Mouse (Mus musculus) MEL (cell line): ENCODE measurements around the gene Cxcl17. TPM values are rescaled to one million over a fixed set of nuclear protein-coding genes. Genes with fewer than 3 reads are reported as not detected.

ENCODE experiments used
- DNase-seq: peaks from one replicate; pipeline ENCODE4 v3.0.0; 2011; ENCODE audit warnings: low read depth, low spot score
- H3K27ac ChIP-seq: 2 replicates; pipeline ENCODE4 v1.5.1; 2012; ENCODE audit warnings: low read depth, mild to moderate bottlenecking, control low read depth, low read length, moderate library complexity; ENCODE audit not compliant: control insufficient read depth
- H3K27me3 ChIP-seq, 2 experiments: fragments of 150-350 bp in 1 of 2; sonication (generic) in 1 of 2; 2 replicates each; pipeline ENCODE4 v1.6.1; 2012; ENCODE audit warnings: low read length in 2 of 2, mild to moderate bottlenecking in 2 of 2, improper control_type of control experiment in 1 of 2, moderate library complexity in 1 of 2; ENCODE audit not compliant: insufficient read depth in 2 of 2, control insufficient read depth in 1 of 2
- H3K36me3 ChIP-seq, 2 experiments: 2 replicates each; pipeline ENCODE4 v1.6.1; 2012 to 2014; ENCODE audit warnings: low read length in 2 of 2, improper control_type of control experiment in 1 of 2, inconsistent platforms in 1 of 2, mild to moderate bottlenecking in 1 of 2; ENCODE audit not compliant: insufficient read depth in 2 of 2, control insufficient read depth in 1 of 2
- H3K4me1 ChIP-seq, 2 experiments: fragments of 150-350 bp in 1 of 2; sonication (generic) in 1 of 2; 2 replicates each; pipeline ENCODE4 v1.6.1; 2012; ENCODE audit warnings: low read length in 2 of 2, improper control_type of control experiment in 1 of 2, mild to moderate bottlenecking in 1 of 2; ENCODE audit not compliant: insufficient read depth in 2 of 2, control insufficient read depth in 1 of 2
- H3K4me3 ChIP-seq, 2 experiments: fragments of 150-350 bp in 1 of 2; sonication (generic) in 1 of 2; 2 replicates each; pipeline ENCODE4 v1.5.1; 2012; ENCODE audit warnings: low read depth in 2 of 2, low read length in 2 of 2, mild to moderate bottlenecking in 2 of 2, moderate library complexity in 2 of 2, control low read depth in 1 of 2, improper control_type of control experiment in 1 of 2; ENCODE audit not compliant: control insufficient read depth in 1 of 2, insufficient read depth in 1 of 2
- H3K79me2 ChIP-seq: 2 replicates; pipeline ENCODE4 v1.6.1; 2012; ENCODE audit warnings: mild to moderate bottlenecking, low read length, moderate library complexity; ENCODE audit not compliant: control insufficient read depth, poor library complexity, insufficient read depth
- H3K9ac ChIP-seq: 2 replicates; pipeline ENCODE4 v1.6.1; 2012; ENCODE audit warnings: low read depth, mild to moderate bottlenecking, control low read depth, low read length, moderate library complexity; ENCODE audit not compliant: control insufficient read depth, poor library complexity, severe bottlenecking
- H3K9me3 ChIP-seq: fragments of 150-350 bp; sonication (generic); replicated peaks from 2 replicates; pipeline ENCODE4 v1.6.1; 2012; ENCODE audit warnings: mild to moderate bottlenecking, low read length, improper control_type of control experiment, moderate library complexity; ENCODE audit not compliant: insufficient read depth
- BHLHE40 ChIP-seq: IDR thresholded peaks from 2 replicates; pipeline ENCODE4 v1.6.1; 2012; ENCODE audit warnings: low read depth, mild to moderate bottlenecking, inconsistent platforms, low read length, improper control_type of control experiment, borderline replicate concordance
- CHD1 ChIP-seq: IDR thresholded peaks from 2 replicates; pipeline ENCODE4 v1.6.1; 2012; ENCODE audit warnings: low read depth, mild to moderate bottlenecking, inconsistent platforms, low read length, improper control_type of control experiment
- CHD2 ChIP-seq: IDR thresholded peaks from 2 replicates; pipeline ENCODE4 v1.6.1; 2011; ENCODE audit warnings: low read length, improper control_type of control experiment
- CTCF ChIP-seq, 3 experiments: IDR thresholded peaks in 2 of 3; conservative IDR thresholded peaks in 1 of 3; 2 replicates each; pipeline ENCODE4 v1.5.1; 2011 to 2012; ENCODE audit warnings: low read length in 3 of 3, low read depth in 2 of 3, mild to moderate bottlenecking in 2 of 3, improper control_type of control experiment in 1 of 3, inconsistent platforms in 1 of 3, mixed read lengths in 1 of 3, moderate library complexity in 1 of 3; ENCODE audit not compliant: control insufficient read depth in 1 of 3, insufficient read depth in 1 of 3, poor library complexity in 1 of 3, severe bottlenecking in 1 of 3
- E2F4 ChIP-seq: IDR thresholded peaks from 2 replicates; pipeline ENCODE4 v1.6.1; 2011; ENCODE audit warnings: low read depth, low read length, improper control_type of control experiment, borderline replicate concordance
- ELF1 ChIP-seq: IDR thresholded peaks from 2 replicates; pipeline ENCODE4 v1.6.1; 2014; ENCODE audit warnings: low read depth, mild to moderate bottlenecking, inconsistent platforms, low read length, improper control_type of control experiment, moderate library complexity
- ETS1 ChIP-seq: IDR thresholded peaks from 2 replicates; pipeline ENCODE4 v1.6.1; 2012; ENCODE audit warnings: low read depth, mild to moderate bottlenecking, inconsistent platforms, low read length, improper control_type of control experiment, moderate library complexity
- HCFC1 ChIP-seq: IDR thresholded peaks from 2 replicates; pipeline ENCODE4 v1.6.1; 2012; ENCODE audit warnings: low read depth, mild to moderate bottlenecking, inconsistent platforms, low read length, improper control_type of control experiment, moderate library complexity
- JUND ChIP-seq: IDR thresholded peaks from 2 replicates; pipeline ENCODE4 v1.6.1; 2011; ENCODE audit warnings: low read depth, mild to moderate bottlenecking, improper control_type of control experiment, low read length
- KAT2A ChIP-seq: conservative IDR thresholded peaks from 2 replicates; pipeline ENCODE4 v1.6.1; 2012; ENCODE audit warnings: low read depth, low read length, improper control_type of control experiment, inconsistent platforms
- MAFK ChIP-seq: IDR thresholded peaks from 2 replicates; pipeline ENCODE4 v1.6.1; 2011; ENCODE audit warnings: low read depth, mild to moderate bottlenecking, low read length, improper control_type of control experiment, borderline replicate concordance
- MXI1 ChIP-seq: IDR thresholded peaks from 2 replicates; pipeline ENCODE4 v1.6.1; 2011; ENCODE audit warnings: mild to moderate bottlenecking, low read depth, low read length, improper control_type of control experiment
- MYB ChIP-seq: IDR thresholded peaks from 2 replicates; pipeline ENCODE4 v1.6.1; 2011; ENCODE audit warnings: mild to moderate bottlenecking, low read depth, low read length, improper control_type of control experiment
- MYC ChIP-seq: IDR thresholded peaks from 2 replicates; pipeline ENCODE4 v1.6.1; 2011; ENCODE audit warnings: low read depth, mild to moderate bottlenecking, low read length, improper control_type of control experiment, moderate library complexity
- NELFE ChIP-seq: IDR thresholded peaks from 2 replicates; pipeline ENCODE4 v1.6.1; 2011; ENCODE audit warnings: low read depth, low read length, improper control_type of control experiment
- NRF1 ChIP-seq: IDR thresholded peaks from 2 replicates; pipeline ENCODE4 v1.6.1; 2014; ENCODE audit warnings: low read depth, mild to moderate bottlenecking, inconsistent platforms, low read length, improper control_type of control experiment, moderate library complexity; ENCODE audit not compliant: poor library complexity, insufficient read depth, severe bottlenecking
- POLR2A ChIP-seq, 2 experiments: IDR thresholded peaks; 2 replicates each; pipeline ENCODE4 v1.6.1; 2011 to 2012; ENCODE audit warnings: low read length in 2 of 2, mild to moderate bottlenecking in 2 of 2, control low read depth in 1 of 2, improper control_type of control experiment in 1 of 2, low read depth in 1 of 2, moderate library complexity in 1 of 2; ENCODE audit not compliant: control insufficient read depth in 1 of 2, insufficient read depth in 1 of 2, poor library complexity in 1 of 2
- POLR2AphosphoS2 ChIP-seq: IDR thresholded peaks from 2 replicates; pipeline ENCODE4 v1.6.1; 2011; ENCODE audit warnings: low read length, improper control_type of control experiment
- RCOR1 ChIP-seq: IDR thresholded peaks from 2 replicates; pipeline ENCODE4 v1.6.1; 2012; ENCODE audit warnings: low read depth, mild to moderate bottlenecking, inconsistent platforms, low read length, improper control_type of control experiment
- SIN3A ChIP-seq: IDR thresholded peaks from 2 replicates; pipeline ENCODE4 v1.6.1; 2012; ENCODE audit warnings: low read length, improper control_type of control experiment, inconsistent platforms
- TBP ChIP-seq: IDR thresholded peaks from 2 replicates; pipeline ENCODE4 v1.8.0; 2011; ENCODE audit warnings: low read depth, low read length, improper control_type of control experiment
- TCF12 ChIP-seq: IDR thresholded peaks from 2 replicates; pipeline ENCODE4 v1.6.1; 2014; ENCODE audit warnings: low read depth, mild to moderate bottlenecking, inconsistent platforms, low read length, improper control_type of control experiment, moderate library complexity
- USF2 ChIP-seq, 2 experiments: IDR thresholded peaks; 2 replicates each; pipeline ENCODE4 v1.6.1; 2011 to 2012; ENCODE audit warnings: improper control_type of control experiment in 2 of 2, low read length in 2 of 2, borderline replicate concordance in 1 of 2, inconsistent platforms in 1 of 2, low read depth in 1 of 2, mild to moderate bottlenecking in 1 of 2; ENCODE audit not compliant: insufficient read depth in 1 of 2
- ZKSCAN1 ChIP-seq: IDR thresholded peaks from 2 replicates; pipeline ENCODE4 v1.6.1; 2012; ENCODE audit warnings: low read depth, mild to moderate bottlenecking, inconsistent platforms, low read length, improper control_type of control experiment, moderate library complexity
- ZNF384 ChIP-seq: IDR thresholded peaks from 2 replicates; pipeline ENCODE4 v1.6.1; 2012; ENCODE audit warnings: low read depth, mild to moderate bottlenecking, inconsistent platforms, low read length, improper control_type of control experiment
- polyA plus RNA-seq, 2 experiments: library from polyadenylated mRNA; stranded (reverse) in 1 of 2; unstranded in 1 of 2; fragments of >175 nt in 1 of 2; fragments of >200 nt in 1 of 2; gene quantifications; 2 replicates each; pipeline versions ENCODE4 v1.2.1 to v1.2.4; 2012; ENCODE audit warnings: low replicate concordance in 2 of 2, low read depth in 1 of 2; ENCODE audit not compliant: insufficient read length in 2 of 2, insufficient read depth in 1 of 2, missing spikeins in 1 of 2
- total RNA-seq: library from RNA; depleted of rRNA; stranded (reverse); fragments of 300-350 nt; gene quantifications from 2 replicates; pipeline ENCODE4 v1.2.3, GENCODE M21; 2012

The Cxcl17 gene
- total and polyA plus RNA-seq, 3 experiments, result not detected

DNA sequence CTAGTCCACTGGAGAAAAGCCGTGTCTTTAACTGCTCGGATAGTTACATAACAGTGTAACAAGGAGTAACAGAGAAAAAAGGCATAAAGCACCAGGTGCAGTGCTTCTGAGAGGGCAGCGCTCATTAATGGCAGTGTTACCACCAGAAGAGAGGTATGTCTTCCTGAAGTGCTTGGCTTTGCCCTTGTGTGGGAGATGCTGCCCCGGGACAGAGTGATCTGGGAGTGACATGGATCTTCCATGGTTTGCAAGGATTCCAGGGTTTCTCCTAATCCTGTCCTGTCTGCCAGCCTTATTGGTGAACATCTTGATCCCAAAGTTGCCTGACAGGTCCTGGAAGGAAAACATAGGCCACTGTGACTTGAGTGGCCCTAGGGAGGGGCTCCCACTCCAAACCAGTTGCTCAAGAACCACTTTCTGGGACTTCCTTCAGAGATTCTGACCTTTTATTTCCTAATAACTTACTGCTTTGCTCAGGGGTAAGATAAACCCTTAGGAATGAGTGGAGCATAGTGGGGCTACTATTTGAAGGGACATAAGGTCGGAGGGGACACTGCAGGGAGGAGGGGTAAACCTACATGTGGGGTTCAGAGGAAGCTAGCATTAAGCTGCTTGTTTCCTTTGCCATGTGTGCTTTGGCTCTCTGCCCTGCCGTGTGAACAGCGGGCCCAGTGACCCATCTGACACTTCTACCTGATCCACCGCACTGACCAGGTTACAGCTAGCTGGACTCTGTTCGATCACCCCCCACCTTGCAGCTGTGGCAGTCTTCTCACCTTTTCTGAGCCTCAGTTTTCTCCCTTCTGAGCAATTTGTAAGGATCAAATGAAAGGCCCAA, 27.5 kb upstream of the Cxcl17 start:
- no peak for DNase-seq
- no peaks in the 10 kb centered on the region for H3K27me3 ChIP-seq

DNA sequence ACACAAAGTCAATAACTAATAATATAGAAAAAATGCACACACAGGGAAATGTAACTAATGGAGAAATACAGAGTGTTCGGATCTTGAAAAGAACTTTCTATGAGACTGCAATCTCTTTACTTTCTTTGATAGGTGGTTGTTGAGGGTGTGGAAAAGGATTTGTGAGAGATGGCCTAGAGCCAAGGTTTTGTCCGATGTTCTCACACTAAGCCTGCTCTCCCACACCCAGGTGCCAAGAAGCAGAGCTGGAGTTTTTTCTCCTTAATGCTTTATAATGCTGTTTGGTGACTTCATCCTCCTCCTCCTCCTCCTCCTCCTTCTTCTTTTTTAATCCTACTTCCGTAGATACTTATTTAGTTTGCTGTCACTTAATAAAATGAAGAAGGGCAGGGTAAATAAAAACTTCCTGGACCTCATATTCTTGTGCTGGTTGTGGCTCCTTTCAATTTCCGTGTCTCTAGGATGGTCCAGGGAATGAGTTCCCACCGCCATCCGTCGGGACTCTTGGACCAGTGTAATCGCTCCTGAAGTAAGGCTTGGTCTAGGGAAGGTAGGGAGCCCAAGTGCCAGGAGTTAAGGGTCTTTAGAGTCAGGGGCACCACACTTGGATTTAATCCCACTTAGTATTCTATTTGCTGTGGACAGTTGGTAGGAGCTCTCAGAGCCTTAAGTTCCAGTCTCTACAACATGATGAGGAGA, 26.6 kb upstream of the Cxcl17 start:
- Histone ChIP-seq H3K4me1 (no peaks in the 10 kb centered on the region), H3K79me2 (no peaks in the 10 kb centered on the region), H3K9me3 (no peaks in the 10 kb centered on the region), H3K27me3 (no peaks in the 10 kb centered on the region), H3K27ac (no peak overlapping the region), H3K9ac (no peak overlapping the region), H3K36me3 (no peaks in the 10 kb centered on the region), H3K4me3 (no peak overlapping the region)
- no peak for DNase-seq
- TF ChIP-seq KAT2A, result no peak
- no peak for TF ChIP-seq ZNF384
- no peak for TF ChIP-seq TBP
- no peak for TF ChIP-seq USF2 (IDR thresholded peaks at IDR 0.05; ENCODE audit: borderline replicate concordance in 1 of 2, insufficient read depth in 1 of 2, low read depth in 1 of 2, low read length in 2 of 2)
- TF ChIP-seq HCFC1, result no peak
- TF ChIP-seq ELF1, result no peak
- TF ChIP-seq MYB, result no peak
- TF ChIP-seq TCF12, result no peak
- TF ChIP-seq E2F4, result no peak
- no peak for TF ChIP-seq BHLHE40
- no peak for TF ChIP-seq ZKSCAN1
- TF ChIP-seq NELFE, result no peak
- TF ChIP-seq JUND, result no peak
- TF ChIP-seq ETS1, result no peak
- TF ChIP-seq RCOR1, result no peak
- no peak for TF ChIP-seq CTCF (IDR thresholded peaks at IDR 0.05 in 2 of 3, conservative IDR thresholded peaks at IDR 0.05 in 1 of 3; ENCODE audit: control insufficient read depth in 1 of 3, insufficient read depth in 1 of 3, low read depth in 2 of 3, low read length in 3 of 3, poor library complexity in 1 of 3, severe bottlenecking in 1 of 3)

More for the DNA sequence above, 27.5 kb upstream of the Cxcl17 start:
- no peak for TF ChIP-seq E2F4
- TF ChIP-seq CHD1, result no peak
- TF ChIP-seq ZKSCAN1, result no peak
- no peak for TF ChIP-seq SIN3A
- TF ChIP-seq POLR2A (IDR thresholded peaks at IDR 0.05; ENCODE audit: control insufficient read depth in 1 of 2, insufficient read depth in 1 of 2, low read depth in 1 of 2, low read length in 2 of 2, poor library complexity in 1 of 2), result no peak
- TF ChIP-seq MYC, result no peak
- TF ChIP-seq POLR2AphosphoS2, result no peak
- no peak for TF ChIP-seq MAFK
- TF ChIP-seq MYB, result no peak
- TF ChIP-seq CHD2, result no peak
- no peak for TF ChIP-seq NRF1
- TF ChIP-seq MXI1, result no peak
- no peak for TF ChIP-seq USF2 (IDR thresholded peaks at IDR 0.05; ENCODE audit: borderline replicate concordance in 1 of 2, insufficient read depth in 1 of 2, low read depth in 1 of 2, low read length in 2 of 2)
- no peak for TF ChIP-seq CTCF (IDR thresholded peaks at IDR 0.05 in 2 of 3, conservative IDR thresholded peaks at IDR 0.05 in 1 of 3; ENCODE audit: control insufficient read depth in 1 of 3, insufficient read depth in 1 of 3, low read depth in 2 of 3, low read length in 3 of 3, poor library complexity in 1 of 3, severe bottlenecking in 1 of 3)
- TF ChIP-seq, all 39 proteins: peak for 0
- H3K9me3 ChIP-seq, result no peaks in the 10 kb centered on the region
- no peaks in the 10 kb centered on the region for H3K4me1 ChIP-seq
- no peaks in the 10 kb centered on the region for H3K79me2 ChIP-seq
- H3K36me3 ChIP-seq, result no peaks in the 10 kb centered on the region
- H3K4me3 ChIP-seq, result no peak overlapping the region
- H3K9ac ChIP-seq, result no peak overlapping the region
- H3K27ac ChIP-seq, result no peak overlapping the region
